Mouse (Mus musculus): ENCODE results near the gene Nyx.
"Not testable (repeated sequence)": the region's sequence is repeated elsewhere in the genome, so short reads cannot be mapped to it uniquely, and the experiment has no call there.

DNA sequence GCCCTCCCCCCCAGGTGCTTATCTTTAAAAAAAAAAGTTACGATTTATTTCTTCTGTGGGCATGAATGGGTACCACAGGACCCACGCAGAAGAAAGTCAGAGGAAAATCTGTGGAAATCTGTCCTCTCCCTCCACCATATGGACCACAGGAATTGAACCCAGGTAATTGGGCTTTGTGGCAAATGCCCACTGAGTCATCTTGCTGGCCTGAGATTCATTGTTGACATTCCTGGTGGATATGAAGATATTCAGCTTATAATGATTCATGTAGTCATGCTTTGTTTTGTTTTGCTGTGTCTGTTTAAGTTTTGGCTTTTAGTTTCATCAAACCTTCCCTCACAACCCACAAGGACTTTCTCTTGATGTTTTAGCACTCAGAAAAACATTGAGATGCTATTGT, 29.9 kb upstream of the Nyx start:
- TF ChIP-seq EP300, CTCF (IDR thresholded peaks at IDR 0.05; ENCODE audit: low read depth): not testable (repeated sequence)
